8 mouse cellular contexts compared by ENCODE assay signal in the genomic region with DNA sequence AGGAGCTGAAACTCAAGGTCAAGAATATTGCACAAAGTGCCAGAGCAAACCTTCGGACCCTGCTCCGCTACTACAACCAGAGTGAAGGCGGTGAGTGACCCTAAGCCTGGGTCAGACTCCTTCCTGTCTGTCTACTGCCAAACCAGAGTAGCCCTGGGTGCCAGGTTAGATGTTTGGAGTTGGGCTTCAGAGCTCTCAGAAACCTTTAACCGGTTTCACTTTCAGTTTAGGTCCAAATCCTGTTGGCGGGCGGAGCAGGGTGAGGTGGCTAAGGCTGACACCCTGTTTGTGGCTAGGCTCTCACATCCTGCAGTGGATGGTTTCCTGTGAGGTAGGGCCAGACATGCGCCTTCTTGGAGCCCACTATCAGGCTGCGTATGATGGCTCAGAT. TPM values are rescaled to one million over a fixed set of nuclear protein-coding genes. Genes with fewer than 3 reads are reported as not detected.
DNase-seq lines count a peak whose midpoint lies in the region; ATAC-seq and TF ChIP-seq lines count a peak whose summit lies in the region.

No protein-coding gene starts in this region.

- H3K4me1 ChIP-seq in heart, postnatal 0 days (ENCODE audit: control insufficient read depth, insufficient read depth) = 0 out of 2 replicates have a peak, but pooled peaks cover 3% of the 10 kb centered on the region

- no peaks in the 10 kb centered on the region for H3K27me3 ChIP-seq in heart, postnatal 0 days (ENCODE audit: control insufficient read depth, insufficient read depth, low read length)

- DNase-seq in A20 (ENCODE audit: low read depth, low spot score) (peak; percentile 73), MEL-GATA-1-ER (ENCODE audit: extremely low read depth, low read depth) (peak; percentile 15)
- DNase-seq in heart, postnatal 0 days (ENCODE audit: low spot score) = peak; percentile 34
- peak; percentile 42 for DNase-seq in kidney, postnatal 14 days
- peak; percentile 81 for DNase-seq in lung, postnatal 36 days
- DNase-seq in spleen, adult 12 weeks (ENCODE audit: low spot score) = peak; percentile 44
- DNase-seq in retina, embryonic 14.5 days (ENCODE audit: low spot score) = no peak

- no peak for TF ChIP-seq EP300 in heart, postnatal 0 days (IDR thresholded peaks at IDR 0.05; ENCODE audit: low read depth)

- TF ChIP-seq CTCF in heart, postnatal 0 days (IDR thresholded peaks at IDR 0.05; ENCODE audit: low read depth) = no peak

- H3K4me3 ChIP-seq in heart, postnatal 0 days (ENCODE audit: low read depth, low read length) = peak overlapping the region; percentile 69

- peak overlapping the region; percentile 97 for H3K4me2 ChIP-seq in heart, postnatal 0 days (ENCODE audit: low read depth, low read length)

- WGBS in heart, postnatal 0 days = 42% methylated on average over 8 of the region's 8 CpGs

- peak overlapping the region; percentile 44 for H3K9ac ChIP-seq in heart, postnatal 0 days (replicated peaks; ENCODE audit: low read depth, low read length)

- ATAC-seq in erythroblast, adult 5-6 weeks (replicated peaks; ENCODE audit: low FRiP score, poor library complexity, severe bottlenecking) = peak; percentile 69
- peak; percentile 45 for ATAC-seq in heart, postnatal 0 days (ENCODE audit: insufficient read depth, low read depth)

- H3K9me3 ChIP-seq in heart, postnatal 0 days (replicated peaks; ENCODE audit: control insufficient read depth, low read length) = no peaks in the 10 kb centered on the region

- no peak overlapping the region for H3K27ac ChIP-seq in heart, postnatal 0 days (ENCODE audit: low read depth)

- no peaks in the 10 kb centered on the region for H3K36me3 ChIP-seq in heart, postnatal 0 days (replicated peaks; ENCODE audit: control insufficient read depth, insufficient read depth, low read length)

RNA-seq across cellular contexts. Expression of gene H2-M3, which starts 0.7 kb away (rescaled TPM):
- total RNA-seq in erythroblast, adult 5-6 weeks (2015; ENCODE audit: low replicate concordance) = not detected in 2 replicates
- 2.9 and 3.3 TPM in 2 replicates for total RNA-seq in erythroblast, adult 5-6 weeks (2017; ENCODE audit: low replicate concordance)
- total RNA-seq in heart, postnatal 0 days (2014; rRNA removed; ENCODE audit: low replicate concordance) = 0.42 and 0.43 TPM in 2 replicates
- 2.6 and 2.9 TPM in 2 replicates for polyA plus RNA-seq in heart, postnatal 0 days (2015; fragmentation: Nextera tagmentation; extraction: Ambion mirVana)

RNA-seq across cellular contexts. Expression of gene Olfr98, which starts 7.1 kb away (rescaled TPM):
- not detected in 2 replicates for total RNA-seq in erythroblast, adult 5-6 weeks (2015; ENCODE audit: low replicate concordance)
- not detected in 2 replicates for total RNA-seq in erythroblast, adult 5-6 weeks (2017; ENCODE audit: low replicate concordance)
- not detected in 2 replicates for total RNA-seq in heart, postnatal 0 days (2014; rRNA removed; ENCODE audit: low replicate concordance)
- not detected in 2 replicates for polyA plus RNA-seq in heart, postnatal 0 days (2015; fragmentation: Nextera tagmentation; extraction: Ambion mirVana)

RNA-seq across cellular contexts. Expression of gene Olfr99, which starts 12.6 kb away (rescaled TPM):
- not detected in 2 replicates for total RNA-seq in erythroblast, adult 5-6 weeks (2015; ENCODE audit: low replicate concordance)
- total RNA-seq in erythroblast, adult 5-6 weeks (2017; ENCODE audit: low replicate concordance) = 1.7 TPM in 1 of 2 replicates, not detected in the other
- total RNA-seq in heart, postnatal 0 days (2014; rRNA removed; ENCODE audit: low replicate concordance) = not detected in 2 replicates
- polyA plus RNA-seq in heart, postnatal 0 days (2015; fragmentation: Nextera tagmentation; extraction: Ambion mirVana) = not detected in 2 replicates

RNA-seq across cellular contexts. Expression of gene Olfr101, which starts 33.4 kb away (rescaled TPM):
- not detected in 2 replicates for total RNA-seq in erythroblast, adult 5-6 weeks (2015; ENCODE audit: low replicate concordance)
- not detected in 2 replicates for total RNA-seq in erythroblast, adult 5-6 weeks (2017; ENCODE audit: low replicate concordance)
- total RNA-seq in heart, postnatal 0 days (2014; rRNA removed; ENCODE audit: low replicate concordance) = not detected in 2 replicates
- not detected in 2 replicates for polyA plus RNA-seq in heart, postnatal 0 days (2015; fragmentation: Nextera tagmentation; extraction: Ambion mirVana)

RNA-seq across cellular contexts. Expression of gene Olfr97, which starts 33.6 kb away (rescaled TPM):
- total RNA-seq in erythroblast, adult 5-6 weeks (2015; ENCODE audit: low replicate concordance) = not detected in 2 replicates
- total RNA-seq in erythroblast, adult 5-6 weeks (2017; ENCODE audit: low replicate concordance) = not detected in 2 replicates
- not detected in 2 replicates for total RNA-seq in heart, postnatal 0 days (2014; rRNA removed; ENCODE audit: low replicate concordance)
- polyA plus RNA-seq in heart, postnatal 0 days (2015; fragmentation: Nextera tagmentation; extraction: Ambion mirVana) = not detected in 2 replicates
